Mouse (Mus musculus): ENCODE measurements around the gene Madcam1.

- TF ChIP-seq CTCF (IDR thresholded peaks at IDR 0.05; ENCODE audit: low read depth, low read length) (no peak), GATA1 (IDR thresholded peaks at IDR 0.05; ENCODE audit: borderline replicate concordance, low read length) (no peak), TAL1 (conservative IDR thresholded peaks at IDR 0.05; ENCODE audit: low read depth, low read length) (no peak), POLR2AphosphoS5 (IDR thresholded peaks at IDR 0.05; ENCODE audit: insufficient replicate concordance, low read depth, low read length) (no peak), GATA2 (IDR thresholded peaks at IDR 0.05; ENCODE audit: borderline replicate concordance, low read depth, low read length) (no peak)
These were observed 48.0 kb upstream of the Madcam1 start for GRCm38 (mm10) chr10:79616376-79616775.

Measured in G1E (cell line).